Mouse (Mus musculus) intestine, embryonic 14.5 days (tissue): ENCODE measurements around the gene Ddx46. TPM values are rescaled to one million over a fixed set of nuclear protein-coding genes. Genes with fewer than 3 reads are reported as not detected.
A peak's percentile ranks its signal among the peaks of the same experiment; 100 is the strongest.

Experiments used
- ATAC-seq: fragments of 200-750 bp; cut with Nextera tagmentation; replicated peaks from 2 replicates; pipeline ENCODE4 v1.8.0; 2017; ENCODE audit warnings: low read depth, moderate number of reproducible peaks, moderate TSS enrichment, moderate library complexity; ENCODE audit not compliant: low FRiP score, low TSS enrichment
- DNase-seq: peaks from one replicate; pipeline ENCODE4 v3.0.0-alpha.2; 2018; ENCODE audit warnings: low spot score
- H3K27ac ChIP-seq: fragments of 300-500 bp; sonication (generic); 2 replicates; pipeline ENCODE4 v1.5.1; 2014; ENCODE audit warnings: low read depth, mild to moderate bottlenecking, control low read depth
- H3K27me3 ChIP-seq: fragments of 300-500 bp; sonication (generic); replicated peaks from 2 replicates; pipeline ENCODE4 v1.6.1; 2014; ENCODE audit warnings: low read length, control low read depth; ENCODE audit not compliant: control insufficient read depth, insufficient read depth
- H3K36me3 ChIP-seq: fragments of 300-500 bp; sonication (generic); 2 replicates; pipeline ENCODE4 v1.6.1; 2014; ENCODE audit warnings: low read length, control low read depth; ENCODE audit not compliant: control insufficient read depth, insufficient read depth
- H3K4me1 ChIP-seq: fragments of 300-500 bp; sonication (generic); replicated peaks from 2 replicates; pipeline ENCODE4 v1.6.1; 2014; ENCODE audit warnings: low read length, control low read depth, mixed read lengths; ENCODE audit not compliant: control insufficient read depth, insufficient read depth
- H3K4me2 ChIP-seq: fragments of 300-500 bp; sonication (generic); 2 replicates; pipeline ENCODE4 v1.6.1; 2014; ENCODE audit warnings: low read length
- H3K4me3 ChIP-seq: fragments of 300-500 bp; sonication (generic); 2 replicates; pipeline ENCODE4 v1.5.1; 2014; ENCODE audit warnings: low read depth, low read length, control low read depth, mixed read lengths
- H3K9ac ChIP-seq: fragments of 300-500 bp; sonication (generic); 2 replicates; pipeline ENCODE4 v1.6.1; 2014; ENCODE audit warnings: mild to moderate bottlenecking, low read length
- H3K9me3 ChIP-seq: fragments of 300-500 bp; sonication (generic); 2 replicates; pipeline ENCODE4 v1.6.1; 2016; ENCODE audit warnings: low read length, control low read depth; ENCODE audit not compliant: control insufficient read depth
- WGBS: fragments of 180-500 bp; shearing (Covaris S2); extraction: QIAGEN DNeasy Blood & Tissue Kit; methylation state at CpG from one replicate; pipeline ENCODE4 v1.1.7; 2014; 5-methylcytosine and 5-hydroxymethylcytosine counted together
- polyA plus RNA-seq: library from polyadenylated mRNA; unstranded; fragments of >200 nt; fragmentation: Nextera tagmentation; extraction: Ambion mirVana; gene quantifications from 2 replicates; pipeline ENCODE4 v1.2.1, GENCODE M21; 2014

The Ddx46 gene
- polyA plus RNA-seq, 1 experiment from 2014 or later, result 40.9 TPM

GRCm38 (mm10) chr13:55721516-55721915, 86.7 kb downstream of the Ddx46 start:
- Histone ChIP-seq H3K36me3 (peaks cover 76% of the 10 kb centered on the region), H3K4me2 (no peak overlapping the region), H3K4me3 (no peak overlapping the region), H3K27ac (no peak overlapping the region), H3K9me3 (no peaks in the 10 kb centered on the region), H3K27me3 (no peaks in the 10 kb centered on the region), H3K4me1 (no peaks in the 10 kb centered on the region), H3K9ac (no peak overlapping the region)
- no peak for DNase-seq
- 85% methylated on average over 8 of the region's 8 CpGs for whole genome bisulfite sequencing
- ATAC-seq, result no peak

GRCm38 (mm10) chr13:55721995-55722394, 87.2 kb downstream of the Ddx46 start:
- H3K9ac ChIP-seq, result no peak overlapping the region
- no peaks in the 10 kb centered on the region for H3K27me3 ChIP-seq
- no peaks in the 10 kb centered on the region for H3K4me1 ChIP-seq
- ATAC-seq (no peak), DNase-seq (no peak)
- H3K27ac ChIP-seq, result no peak overlapping the region
- 95% methylated on average over 2 of the region's 2 CpGs for WGBS
- peaks cover 76% of the 10 kb centered on the region for H3K36me3 ChIP-seq
- H3K4me2 ChIP-seq, result no peak overlapping the region
- H3K9me3 ChIP-seq, result no peaks in the 10 kb centered on the region
- no peak overlapping the region for H3K4me3 ChIP-seq

GRCm38 (mm10) chr13:55726598-55727119, 91.8 kb downstream of the Ddx46 start:
- WGBS, result 6% methylated on average over 4 of the region's 4 CpGs
- ATAC-seq, result no peak

GRCm38 (mm10) chr13:55727120-55727838, 92.5 kb downstream of the Ddx46 start, which contains the start of gene Pcbd2:
Gene Pcbd2 (plus strand): TSS chr13:55727368.
- H3K36me3 ChIP-seq, result peaks cover 37% of the 10 kb centered on the region
- H3K27me3 ChIP-seq, result no peaks in the 10 kb centered on the region
- peak; percentile 91 for ATAC-seq
- peak within 1 kb of the TSS; percentile 69 for H3K4me2 ChIP-seq
- H3K27ac ChIP-seq, result peak within 1 kb of the TSS; percentile 97
- H3K9ac ChIP-seq, result peak within 1 kb of the TSS; percentile 70
- no peaks in the 10 kb centered on the region for H3K4me1 ChIP-seq
- peak; percentile 92 for DNase-seq
- WGBS, result under 1% methylated on average over 73 of the region's 73 CpGs
- H3K4me3 ChIP-seq, result peak within 1 kb of the TSS; percentile 68
- no peaks in the 10 kb centered on the region for H3K9me3 ChIP-seq

More at GRCm38 (mm10) chr13:55726598-55727119, 91.8 kb downstream of the Ddx46 start:
- H3K4me2 ChIP-seq, result peak overlapping the region; percentile 69
- H3K4me1 ChIP-seq, result no peaks in the 10 kb centered on the region
- H3K4me3 ChIP-seq, result peak overlapping the region; percentile 68
- no peaks in the 10 kb centered on the region for H3K27me3 ChIP-seq
- DNase-seq, result no peak
- peak overlapping the region; percentile 70 for H3K9ac ChIP-seq
- H3K36me3 ChIP-seq, result peaks cover 42% of the 10 kb centered on the region
- H3K9me3 ChIP-seq, result no peaks in the 10 kb centered on the region
- H3K27ac ChIP-seq, result peak overlapping the region; percentile 97

- Histone ChIP-seq H3K9me3 (no peaks in the 10 kb centered on the region), H3K9ac (peak overlapping the region; percentile 70), H3K36me3 (peaks cover 32% of the 10 kb centered on the region), H3K27ac (peak overlapping the region; percentile 97), H3K4me1 (no peaks in the 10 kb centered on the region), H3K4me3 (peak overlapping the region; percentile 68), H3K27me3 (no peaks in the 10 kb centered on the region), H3K4me2 (peak overlapping the region; percentile 69)
- peak; percentile 77 for ATAC-seq
- 3% methylated on average over 19 of the region's 19 CpGs for WGBS
- peak; percentile 89 for DNase-seq
Measured at GRCm38 (mm10) chr13:55727839-55728238, 93.0 kb downstream of the Ddx46 start.

- Histone ChIP-seq H3K36me3 (peaks cover 7% of the 10 kb centered on the region), H3K27ac (no peak overlapping the region), H3K4me2 (no peak overlapping the region), H3K4me3 (no peak overlapping the region), H3K27me3 (no peaks in the 10 kb centered on the region), H3K9me3 (no peaks in the 10 kb centered on the region), H3K9ac (no peak overlapping the region), H3K4me1 (no peaks in the 10 kb centered on the region)
- no peak for DNase-seq
- no peak for ATAC-seq
- 87% methylated on average over 7 of the region's 7 CpGs for WGBS
Measured at GRCm38 (mm10) chr13:55730716-55731115, 95.9 kb downstream of the Ddx46 start.

Other genes with a start within 250 kb of the Ddx46 start
- not detected in 2 replicates for gene Slc34a1, start 236.8 kb upstream of the Ddx46 start, polyA plus RNA-seq
- gene Pfn3, start 219.8 kb upstream of the Ddx46 start, polyA plus RNA-seq, result not detected in 2 replicates
- 0.16 TPM in 1 of 2 replicates, not detected in the other for gene F12, start 208.2 kb upstream of the Ddx46 start, polyA plus RNA-seq
- 43.4 and 55.1 TPM in 2 replicates for gene Grk6, start 190.0 kb upstream of the Ddx46 start, polyA plus RNA-seq
- 0.55 and 0.70 TPM in 2 replicates for gene Prr7, start 170.8 kb upstream of the Ddx46 start, polyA plus RNA-seq
- 120 and 134 TPM in 2 replicates for gene Dbn1, start 146.9 kb upstream of the Ddx46 start, polyA plus RNA-seq
- gene Pdlim7, start 121.4 kb upstream of the Ddx46 start, polyA plus RNA-seq, result 253 and 260 TPM in 2 replicates
- gene Dok3, start 105.7 kb upstream of the Ddx46 start, polyA plus RNA-seq, result 1.9 and 2.5 TPM in 2 replicates
- gene Ddx41, start 98.4 kb upstream of the Ddx46 start, polyA plus RNA-seq, result 63.9 and 73.1 TPM in 2 replicates
- gene Fam193b, start 63.9 kb upstream of the Ddx46 start, polyA plus RNA-seq, result 28.8 and 33.6 TPM in 2 replicates
- 59.9 and 64.8 TPM in 2 replicates for gene Tmed9, start 61.3 kb upstream of the Ddx46 start, polyA plus RNA-seq
- gene B4galt7, start 35.1 kb upstream of the Ddx46 start, polyA plus RNA-seq, result 12.6 and 17.4 TPM in 2 replicates
- gene Caml, start 12.0 kb upstream of the Ddx46 start, polyA plus RNA-seq, result 43.3 and 53.9 TPM in 2 replicates
- gene B230219D22Rik, start 58.1 kb downstream of the Ddx46 start, polyA plus RNA-seq, result 66.2 and 66.4 TPM in 2 replicates
- 71.0 and 75.9 TPM in 2 replicates for gene Txndc15, start 79.6 kb downstream of the Ddx46 start, polyA plus RNA-seq
- gene Pcbd2, start 92.3 kb downstream of the Ddx46 start, polyA plus RNA-seq, result 60.1 and 64.2 TPM in 2 replicates
- 0.23 TPM in 1 of 2 replicates, not detected in the other for gene Catsper3, start 149.5 kb downstream of the Ddx46 start, polyA plus RNA-seq
- 20.3 and 22.2 TPM in 2 replicates for gene Pitx1, start 201.2 kb downstream of the Ddx46 start, polyA plus RNA-seq